Mouse (Mus musculus) CH12F3 (cell line): ENCODE results near the gene Sec31b.

Experiments
- in situ Hi-C: fragments of 300-500 bp; cut with MboI; formaldehyde crosslinking; loops from 2 replicates; pipeline ENCODE4 v1.14.3; 2020; ENCODE audit warnings: low sequenced_read_pairs

Sec31b gene

GRCm38 (mm10) chr19:44487266-44487665, 58.4 kb downstream of the Sec31b start:
- in situ Hi-C loops = no loop called here

GRCm38 (mm10) chr19:44476541-44476940, 69.1 kb downstream of the Sec31b start:
- in situ Hi-C loops = no loop called here

- in situ Hi-C loops = no loop called here
Measured at GRCm38 (mm10) chr19:44475268-44475667, 70.4 kb downstream of the Sec31b start.

GRCm38 (mm10) chr19:44474158-44474557, 71.5 kb downstream of the Sec31b start:
- in situ Hi-C loops = no loop called here
